Mouse (Mus musculus): ENCODE measurements at regions not wholly inside any gene's neighbourhood (a gene's known extent, or its start where the extent isn't known, plus 50 kb on each side); places are given as distances from the start of the nearest gene placed in this dataset.
A peak's percentile ranks its signal among the peaks of the same experiment; 100 is the strongest.

DNA sequence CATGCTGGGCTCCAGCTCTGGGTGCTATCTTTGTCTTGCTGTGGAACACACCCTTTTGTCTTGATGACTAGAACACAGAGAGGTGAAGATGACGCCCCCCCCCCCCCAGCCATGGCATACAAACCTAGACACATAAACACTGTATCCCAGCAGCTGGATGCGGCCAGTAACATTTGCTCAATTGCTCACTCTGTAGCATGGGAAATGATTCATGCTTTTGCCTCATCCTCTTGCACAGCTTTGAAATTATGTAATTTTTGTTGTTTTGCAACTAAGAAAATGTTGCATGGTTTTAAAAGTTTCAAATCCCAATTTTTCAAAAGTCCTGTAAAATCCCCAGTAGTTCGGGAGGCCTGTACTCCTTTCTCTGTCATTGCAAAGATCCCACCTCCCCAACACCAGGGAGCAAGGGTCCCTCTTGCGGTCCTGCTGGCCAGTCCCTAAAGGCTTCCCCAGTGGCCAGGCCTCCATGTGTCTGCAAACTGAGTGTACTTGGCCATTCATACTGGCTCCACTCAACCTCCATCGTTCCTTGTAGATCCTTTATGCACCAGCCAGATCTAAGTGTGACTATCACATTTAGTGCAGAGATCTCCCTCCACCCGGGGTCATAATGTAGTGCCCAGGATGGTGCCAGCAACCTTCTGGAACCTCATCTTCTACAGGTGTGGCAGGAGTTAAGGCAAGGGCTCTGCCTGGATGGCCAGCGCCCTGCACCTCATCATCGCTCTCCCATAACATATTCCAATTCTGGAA is 123.3 kb upstream of the Spdye4c start:
- H3K4me1 ChIP-seq (ENCODE audit: control insufficient read depth, insufficient read depth, low read length): peaks cover 50% of the 10 kb centered on the region
- no peak for TF ChIP-seq CTCF (IDR thresholded peaks at IDR 0.05; ENCODE audit: low read depth, low read length)
- no peak for TF ChIP-seq POLR2A (IDR thresholded peaks at IDR 0.05; ENCODE audit: borderline replicate concordance, low read depth, low read length)
- H3K4me3 ChIP-seq (ENCODE audit: insufficient read depth, low read length): no peak overlapping the region
- peak overlapping the region; percentile 35; the same call in 1 of the 2 replicates for H3K27ac ChIP-seq (ENCODE audit: insufficient read depth, low read depth, low read length)

DNA sequence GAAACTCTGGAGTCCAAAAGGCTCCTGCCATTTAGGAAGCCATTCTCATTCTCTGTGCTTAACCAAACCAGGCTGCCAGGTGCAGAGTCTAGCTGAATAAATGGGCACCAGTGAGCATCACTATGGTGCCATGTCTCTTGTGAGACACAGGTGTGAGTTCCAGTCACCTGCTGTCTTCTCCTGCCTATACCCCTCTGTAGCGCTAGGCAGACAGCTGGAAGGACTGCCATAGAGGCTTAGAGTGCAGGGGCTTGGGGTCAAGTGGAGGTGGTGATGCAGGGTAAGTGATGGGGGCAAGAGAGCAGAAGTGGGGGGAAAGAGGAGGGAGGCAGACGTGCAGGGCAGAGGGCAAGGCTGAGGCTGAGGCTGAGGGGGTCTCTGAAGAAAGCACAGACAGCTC is 122.7 kb upstream of the Spdye4c start:
- H3K4me3 ChIP-seq (ENCODE audit: insufficient read depth, low read length): no peak overlapping the region
- H3K4me1 ChIP-seq (ENCODE audit: control insufficient read depth, insufficient read depth, low read length): peaks cover 50% of the 10 kb centered on the region
- H3K27ac ChIP-seq (ENCODE audit: insufficient read depth, low read depth, low read length): no peak overlapping the region
- TF ChIP-seq CTCF (IDR thresholded peaks at IDR 0.05; ENCODE audit: low read depth, low read length) (no peak), POLR2A (IDR thresholded peaks at IDR 0.05; ENCODE audit: borderline replicate concordance, low read depth, low read length) (no peak)

DNA sequence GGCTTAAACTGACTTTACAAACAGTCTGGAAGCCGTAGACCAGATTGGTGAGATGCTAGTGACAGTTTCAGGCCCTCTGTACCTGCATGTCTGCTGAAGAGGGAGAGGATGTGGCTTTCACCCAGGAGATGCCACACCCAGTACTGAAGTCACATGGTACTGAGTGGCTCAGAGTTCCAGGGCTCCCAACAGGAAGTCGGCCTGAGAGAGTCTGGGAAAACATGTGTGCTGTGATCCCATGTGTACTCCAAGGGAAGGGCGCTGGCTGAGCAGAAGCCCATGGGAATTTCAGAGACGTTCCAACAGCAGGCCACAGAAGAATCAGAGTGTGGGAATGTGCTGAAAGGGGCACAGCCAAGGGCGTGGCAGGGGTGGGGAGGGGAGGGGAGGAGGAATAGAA is 120.7 kb upstream of the Spdye4c start:
- TF ChIP-seq POLR2A (IDR thresholded peaks at IDR 0.05; ENCODE audit: borderline replicate concordance, low read depth, low read length) (no peak), CTCF (IDR thresholded peaks at IDR 0.05; ENCODE audit: low read depth, low read length) (no peak)
- Histone ChIP-seq H3K4me1 (ENCODE audit: control insufficient read depth, insufficient read depth, low read length) (peaks cover 44% of the 10 kb centered on the region), H3K4me3 (ENCODE audit: insufficient read depth, low read length) (no peak overlapping the region), H3K27ac (ENCODE audit: insufficient read depth, low read depth, low read length) (no peak overlapping the region)

DNA sequence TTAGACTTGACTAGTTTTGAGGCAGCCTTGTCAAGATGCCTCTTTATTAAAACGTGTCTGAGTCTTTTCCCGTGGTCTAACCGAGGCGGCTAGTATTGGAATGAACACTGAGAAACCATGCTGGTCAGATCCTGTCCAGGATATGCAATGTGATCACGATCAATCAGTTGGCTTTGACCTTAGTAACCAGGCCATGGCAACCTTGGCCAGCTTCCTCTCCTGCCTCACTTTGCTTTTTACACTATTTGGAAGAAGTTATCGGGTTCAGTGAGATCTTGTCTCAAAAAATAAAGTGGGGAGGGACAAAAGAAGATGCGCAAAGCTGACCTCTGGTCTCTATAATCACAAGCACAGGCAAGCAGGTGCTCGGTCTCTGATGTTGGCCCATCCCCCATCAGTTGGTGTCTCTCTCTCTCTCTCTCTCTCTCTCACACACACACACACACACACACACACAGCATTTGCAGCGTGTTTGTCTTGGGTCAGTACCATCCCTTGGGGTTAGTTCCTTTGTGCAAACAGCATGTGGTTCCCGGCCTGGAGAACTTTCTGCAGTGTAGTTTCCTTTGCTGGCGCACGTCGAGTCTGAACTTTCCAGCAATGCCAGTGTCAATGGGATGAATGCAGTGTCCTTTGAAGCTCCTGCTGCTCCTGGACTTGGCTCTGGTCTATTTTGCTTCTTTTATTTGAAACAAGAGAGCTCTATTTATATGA is 117.6 kb upstream of the Spdye4c start:
- Histone ChIP-seq H3K27ac (ENCODE audit: insufficient read depth, low read depth, low read length) (no peak overlapping the region), H3K4me1 (ENCODE audit: control insufficient read depth, insufficient read depth, low read length) (peaks cover 16% of the 10 kb centered on the region), H3K4me3 (ENCODE audit: insufficient read depth, low read length) (no peak overlapping the region)
- TF ChIP-seq CTCF (IDR thresholded peaks at IDR 0.05; ENCODE audit: low read depth, low read length) (no peak), POLR2A (IDR thresholded peaks at IDR 0.05; ENCODE audit: borderline replicate concordance, low read depth, low read length) (no peak)

DNA sequence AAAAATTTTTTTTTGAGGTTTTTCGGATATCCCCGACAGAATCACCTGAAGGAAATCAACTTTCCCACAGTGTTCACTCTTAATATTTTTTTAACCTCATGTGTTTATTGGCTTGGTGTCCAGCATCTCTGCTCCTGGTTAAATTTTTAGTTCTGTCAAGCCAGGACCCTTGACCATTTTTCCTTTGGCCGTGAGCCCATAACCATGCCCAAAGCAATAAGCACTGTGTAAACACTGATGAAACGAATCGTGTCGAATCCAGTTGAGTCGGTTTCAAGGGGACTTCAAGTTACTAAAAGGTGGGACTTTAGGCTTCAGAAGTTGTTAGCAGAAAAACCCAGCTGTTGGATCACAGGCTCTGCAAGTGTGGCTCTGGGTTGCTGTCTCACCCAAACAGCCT is 117.0 kb upstream of the Spdye4c start:
- peaks cover 10% of the 10 kb centered on the region for H3K4me1 ChIP-seq (ENCODE audit: control insufficient read depth, insufficient read depth, low read length)
- TF ChIP-seq POLR2A (IDR thresholded peaks at IDR 0.05; ENCODE audit: borderline replicate concordance, low read depth, low read length) (no peak), CTCF (IDR thresholded peaks at IDR 0.05; ENCODE audit: low read depth, low read length) (no peak)
- H3K4me3 ChIP-seq (ENCODE audit: insufficient read depth, low read length): no peak overlapping the region
- no peak overlapping the region for H3K27ac ChIP-seq (ENCODE audit: insufficient read depth, low read depth, low read length)

DNA sequence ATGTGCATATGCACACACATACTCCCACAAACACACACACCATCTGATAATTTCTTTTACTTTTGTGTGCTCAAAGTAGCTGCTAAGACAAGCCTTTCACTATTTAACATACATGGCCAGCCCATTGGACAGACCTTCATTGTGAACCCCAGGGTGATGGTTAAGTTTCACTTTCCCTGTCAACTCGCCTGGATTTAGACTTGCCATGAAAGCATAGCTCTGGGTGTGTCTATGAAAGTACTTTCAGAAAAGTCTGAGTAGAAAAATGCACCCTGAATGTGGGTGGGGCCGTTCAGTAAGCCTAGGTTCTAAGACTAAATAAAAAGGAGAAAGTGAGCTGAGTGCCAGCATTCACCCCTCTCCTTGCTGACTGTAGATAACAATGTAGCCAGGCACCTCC is 113.8 kb upstream of the Spdye4c start:
- Histone ChIP-seq H3K4me3 (ENCODE audit: insufficient read depth, low read length) (no peak overlapping the region), H3K4me1 (ENCODE audit: control insufficient read depth, insufficient read depth, low read length) (peaks cover 2% of the 10 kb centered on the region; the same call in 1 of the 2 replicates), H3K27ac (ENCODE audit: insufficient read depth, low read depth, low read length) (no peak overlapping the region)
- TF ChIP-seq CTCF (IDR thresholded peaks at IDR 0.05; ENCODE audit: low read depth, low read length): no peak
- TF ChIP-seq POLR2A (IDR thresholded peaks at IDR 0.05; ENCODE audit: borderline replicate concordance, low read depth, low read length): no peak

DNA sequence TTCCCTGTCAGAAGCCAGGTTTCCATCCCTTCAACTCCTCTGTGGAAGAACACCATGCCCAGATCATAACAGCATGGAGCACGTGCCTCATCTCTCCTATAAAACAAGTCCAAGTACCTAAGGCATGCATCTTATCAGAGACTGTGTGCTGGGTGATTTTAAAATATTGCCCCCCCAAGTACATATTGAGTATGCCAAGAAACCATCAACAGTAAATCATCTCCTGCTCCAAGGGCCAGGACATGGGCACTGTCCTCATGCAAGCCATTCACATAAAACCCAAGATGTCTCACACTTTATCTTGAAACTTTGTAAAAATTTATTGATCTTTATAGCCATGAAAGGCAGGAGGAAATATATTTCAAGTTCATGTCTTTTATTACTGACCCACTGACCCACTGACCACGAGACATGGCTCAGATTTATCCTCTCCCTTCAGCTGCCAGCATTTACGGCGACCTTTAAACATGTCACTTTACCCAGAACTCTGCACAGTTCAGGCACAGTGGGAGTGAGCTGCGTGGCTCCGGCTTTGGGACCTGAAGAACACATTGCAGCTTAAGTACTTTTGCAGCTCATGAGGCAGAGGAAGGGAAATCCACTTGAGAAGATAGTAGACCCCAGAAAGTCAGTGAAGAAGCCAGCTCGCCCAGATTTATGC is 99.7 kb upstream of the Spdye4c start:
- no peak for TF ChIP-seq CTCF (IDR thresholded peaks at IDR 0.05; ENCODE audit: low read depth, low read length)
- TF ChIP-seq POLR2A (IDR thresholded peaks at IDR 0.05; ENCODE audit: borderline replicate concordance, low read depth, low read length): no peak
- Histone ChIP-seq H3K4me1 (ENCODE audit: control insufficient read depth, insufficient read depth, low read length) (peaks cover 13% of the 10 kb centered on the region), H3K27ac (ENCODE audit: insufficient read depth, low read depth, low read length) (no peak overlapping the region), H3K4me3 (ENCODE audit: insufficient read depth, low read length) (no peak overlapping the region)

DNA sequence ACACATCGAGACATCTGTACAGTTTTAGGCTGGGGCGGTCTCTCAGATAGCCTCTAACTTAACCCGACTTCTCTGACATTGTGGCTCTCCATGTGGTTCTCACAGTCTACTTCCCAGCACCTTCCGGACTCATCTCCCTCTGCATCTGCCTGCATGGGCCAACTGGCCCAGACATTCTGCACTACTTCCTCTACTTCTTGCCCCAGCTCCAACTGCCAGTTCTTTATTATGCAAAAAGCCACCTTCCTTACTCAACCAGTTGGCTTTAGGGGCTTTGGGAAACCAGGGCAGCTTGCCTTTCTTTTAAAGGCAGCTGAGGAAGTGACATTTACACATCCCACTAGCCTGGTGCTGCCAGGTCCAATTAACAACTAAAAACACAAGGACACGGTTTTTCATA is 97.1 kb upstream of the Spdye4c start:
- TF ChIP-seq CTCF (IDR thresholded peaks at IDR 0.05; ENCODE audit: low read depth, low read length) (no peak), POLR2A (IDR thresholded peaks at IDR 0.05; ENCODE audit: borderline replicate concordance, low read depth, low read length) (no peak)
- Histone ChIP-seq H3K27ac (ENCODE audit: insufficient read depth, low read depth, low read length) (no peak overlapping the region), H3K4me1 (ENCODE audit: control insufficient read depth, insufficient read depth, low read length) (peaks cover 8% of the 10 kb centered on the region), H3K4me3 (ENCODE audit: insufficient read depth, low read length) (no peak overlapping the region)

DNA sequence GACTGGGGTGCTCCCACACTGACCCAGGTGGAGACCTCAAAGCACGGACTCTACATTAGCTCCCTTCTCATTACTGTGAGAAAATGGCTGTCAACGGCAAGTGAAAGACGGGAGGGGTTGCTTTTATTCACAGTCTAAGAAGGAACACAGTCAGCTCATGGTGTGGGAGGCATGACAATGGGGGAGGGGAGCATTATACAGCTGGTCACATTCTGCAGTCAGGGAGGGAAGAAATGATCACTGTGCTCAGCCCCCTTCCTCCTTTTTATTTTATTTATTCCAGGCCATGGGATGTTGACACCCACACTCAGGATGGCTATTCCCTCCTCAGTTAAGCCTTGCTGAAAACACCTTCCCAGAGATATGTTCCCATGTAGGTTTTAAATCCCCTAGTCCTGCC is 93.1 kb upstream of the Spdye4c start:
- H3K27ac ChIP-seq (ENCODE audit: insufficient read depth, low read depth, low read length): no peak overlapping the region
- H3K4me3 ChIP-seq (ENCODE audit: insufficient read depth, low read length): no peak overlapping the region
- peaks cover 8% of the 10 kb centered on the region for H3K4me1 ChIP-seq (ENCODE audit: control insufficient read depth, insufficient read depth, low read length)
- no peak for TF ChIP-seq CTCF (IDR thresholded peaks at IDR 0.05; ENCODE audit: low read depth, low read length)
- no peak for TF ChIP-seq POLR2A (IDR thresholded peaks at IDR 0.05; ENCODE audit: borderline replicate concordance, low read depth, low read length)

DNA sequence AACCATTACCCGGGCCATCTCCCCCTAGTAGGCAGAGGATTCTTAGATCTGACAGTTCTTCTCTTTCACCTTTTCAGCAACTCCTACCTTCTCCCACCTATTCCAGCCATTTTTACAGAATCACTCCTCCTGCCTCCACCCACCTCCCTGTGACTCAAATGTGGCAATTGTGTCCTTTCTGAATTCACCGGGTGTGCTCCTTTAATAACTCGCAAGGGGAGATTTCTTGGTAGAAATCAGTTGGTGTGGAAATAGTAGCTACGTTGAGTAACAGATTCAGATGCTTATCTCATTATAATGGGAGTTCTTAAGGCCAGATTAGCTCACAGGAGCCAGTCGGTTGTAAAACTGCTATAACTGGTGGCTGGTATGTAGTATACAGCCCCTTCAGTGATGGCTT is 92.4 kb upstream of the Spdye4c start:
- H3K4me3 ChIP-seq (ENCODE audit: insufficient read depth, low read length): no peak overlapping the region
- TF ChIP-seq POLR2A (IDR thresholded peaks at IDR 0.05; ENCODE audit: borderline replicate concordance, low read depth, low read length) (no peak), CTCF (IDR thresholded peaks at IDR 0.05; ENCODE audit: low read depth, low read length) (no peak)
- H3K4me1 ChIP-seq (ENCODE audit: control insufficient read depth, insufficient read depth, low read length): peaks cover 2% of the 10 kb centered on the region
- no peak overlapping the region for H3K27ac ChIP-seq (ENCODE audit: insufficient read depth, low read depth, low read length)

Data from bone marrow macrophage, adult 2 months (primary cell).